Mouse (Mus musculus) spleen, adult 2 months (tissue): Measurements from ENCODE around the gene Arid1b. TPM values are rescaled to one million over a fixed set of nuclear protein-coding genes. Genes with fewer than 3 reads are reported as not detected.

Source experiments
- DNase-seq, 2 experiments: peaks; one replicate each; pipeline versions ENCODE4 v3.0.0 to v3.0.0-alpha.2; 2012 to 2021; ENCODE audit warnings: low spot score in 2 of 2, low read depth in 1 of 2
- H3K27ac ChIP-seq: fragments of 200-500 bp; 2 replicates; pipeline ENCODE4 v1.5.1; 2012; ENCODE audit warnings: low read length, inconsistent platforms; ENCODE audit not compliant: insufficient read depth
- H3K27me3 ChIP-seq: fragments of 200-500 bp; 2 replicates; pipeline ENCODE4 v1.6.1; 2012; ENCODE audit warnings: mild to moderate bottlenecking, moderate library complexity, low read length, inconsistent platforms; ENCODE audit not compliant: control insufficient read depth, insufficient read depth
- H3K36me3 ChIP-seq: fragments of 200-500 bp; 2 replicates; pipeline ENCODE4 v1.6.1; 2012; ENCODE audit warnings: mild to moderate bottlenecking, low read length, inconsistent platforms; ENCODE audit not compliant: control insufficient read depth, insufficient read depth
- H3K4me1 ChIP-seq: fragments of 200-500 bp; 2 replicates; pipeline ENCODE4 v1.6.1; 2011; ENCODE audit warnings: inconsistent platforms; ENCODE audit not compliant: control insufficient read depth, insufficient read depth, insufficient read length
- H3K4me3 ChIP-seq: fragments of 200-500 bp; 2 replicates; pipeline ENCODE4 v1.5.1; 2011; ENCODE audit warnings: mild to moderate bottlenecking, inconsistent platforms; ENCODE audit not compliant: insufficient read depth, insufficient read length; ENCODE audit errors: extremely low read depth
- CTCF ChIP-seq: fragments of 200-500 bp; IDR thresholded peaks from 2 replicates; pipeline ENCODE4 v1.5.1; 2011; ENCODE audit warnings: mild to moderate bottlenecking, inconsistent platforms; ENCODE audit not compliant: insufficient read depth, insufficient read length, insufficient replicate concordance; ENCODE audit errors: extremely low read depth
- POLR2A ChIP-seq: fragments of 200-500 bp; IDR thresholded peaks from 2 replicates; pipeline ENCODE4 v1.6.1; 2011; ENCODE audit warnings: low read depth, low read length, inconsistent platforms
- WGBS: fragments of 180-500 bp; shearing (Covaris S2); methylation state at CpG from one replicate; pipeline ENCODE4 v1.1.7; 2018; 5-methylcytosine and 5-hydroxymethylcytosine counted together
- polyA plus RNA-seq: library from polyadenylated mRNA; depleted of rRNA; stranded (reverse); fragments of >200 nt; gene quantifications from 2 replicates; pipeline ENCODE4 v1.2.3, GENCODE M21; 2012

Arid1b gene
- polyA plus RNA-seq, 1 experiment = 53.5 TPM

DNA sequence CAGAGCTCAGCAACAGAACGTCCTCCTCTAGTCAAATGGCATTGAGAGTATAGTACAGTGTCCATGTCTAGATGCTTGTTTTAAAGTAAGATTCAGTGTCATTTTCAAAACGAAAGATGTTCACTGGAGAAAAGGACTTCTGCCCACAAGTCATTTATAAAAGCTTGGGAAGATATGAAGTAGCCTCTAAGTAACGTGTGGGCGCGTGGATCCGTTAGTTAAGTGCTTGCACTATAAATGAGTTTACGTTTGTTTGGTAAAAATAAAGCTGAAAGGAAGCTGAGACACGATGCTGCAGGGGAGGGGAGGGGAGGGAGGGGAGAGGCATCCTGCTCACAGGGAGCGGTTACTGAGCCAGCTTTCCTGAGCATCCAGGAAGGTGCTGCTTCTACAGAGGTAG lies 293.5 kb downstream of the Arid1b start:
- TF ChIP-seq POLR2A (no peak), CTCF (no peak)
- Histone ChIP-seq H3K27me3 (no peaks in the 10 kb centered on the region), H3K4me3 (no peak overlapping the region), H3K27ac (no peak overlapping the region), H3K4me1 (no peaks in the 10 kb centered on the region; the same call in 1 of the 2 replicates), H3K36me3 (peaks cover 16% of the 10 kb centered on the region)
- DNase-seq = no peak
- 66% methylated on average over 9 of the region's 9 CpGs for WGBS

DNA sequence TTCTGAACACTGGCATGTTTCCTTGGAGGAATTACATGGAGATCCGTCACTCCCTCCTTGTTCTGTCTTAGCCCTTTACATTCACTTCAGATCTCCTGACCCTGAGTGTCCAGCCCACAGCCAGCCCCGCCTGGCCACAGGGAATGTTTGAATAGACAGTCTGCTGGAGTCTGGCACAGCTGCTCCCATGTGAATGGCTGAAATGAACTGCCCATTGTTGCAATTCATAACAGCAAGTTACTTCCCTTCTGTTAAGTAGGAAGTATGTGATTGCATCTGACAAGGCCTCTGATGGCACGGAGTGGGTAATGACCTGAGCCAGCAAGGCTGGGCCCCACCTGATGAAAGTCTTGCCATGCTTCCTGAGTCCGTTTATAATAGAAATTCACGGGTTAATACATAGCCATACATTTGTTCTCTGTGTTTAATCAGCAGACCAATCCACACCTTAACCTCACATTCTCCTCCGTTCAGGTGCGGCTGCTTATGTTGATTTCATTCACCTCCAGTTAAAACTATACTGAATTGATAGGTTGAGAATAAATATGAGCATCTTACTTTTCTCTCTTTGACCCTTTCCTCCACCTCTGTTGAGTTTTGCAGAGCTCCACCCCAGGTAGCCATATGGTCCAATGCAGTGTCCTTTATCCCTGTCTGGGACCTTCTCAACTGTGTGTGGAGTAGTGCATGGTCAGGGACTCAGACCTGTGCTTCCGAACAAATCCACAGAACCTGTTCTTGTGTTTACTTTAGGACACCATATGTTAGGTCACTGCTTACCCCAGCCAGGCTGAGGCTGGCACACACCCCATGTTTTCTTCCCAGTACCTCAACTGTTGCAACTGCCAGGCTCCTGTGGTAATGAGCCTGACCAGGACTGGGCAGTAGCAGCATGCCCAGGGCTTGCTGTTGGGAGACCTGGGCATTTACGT lies 299.8 kb downstream of the Arid1b start:
- 72% methylated on average over 9 of the region's 9 CpGs for WGBS
- peaks cover 19% of the 10 kb centered on the region; the same call in 1 of the 2 replicates for H3K4me1 ChIP-seq
- TF ChIP-seq POLR2A (no peak), CTCF (no peak)
- DNase-seq = no peak
- peak overlapping the region; percentile 70 for H3K27ac ChIP-seq
- H3K4me3 ChIP-seq = no peak overlapping the region
- no peaks in the 10 kb centered on the region for H3K27me3 ChIP-seq
- peaks cover 12% of the 10 kb centered on the region for H3K36me3 ChIP-seq

DNA sequence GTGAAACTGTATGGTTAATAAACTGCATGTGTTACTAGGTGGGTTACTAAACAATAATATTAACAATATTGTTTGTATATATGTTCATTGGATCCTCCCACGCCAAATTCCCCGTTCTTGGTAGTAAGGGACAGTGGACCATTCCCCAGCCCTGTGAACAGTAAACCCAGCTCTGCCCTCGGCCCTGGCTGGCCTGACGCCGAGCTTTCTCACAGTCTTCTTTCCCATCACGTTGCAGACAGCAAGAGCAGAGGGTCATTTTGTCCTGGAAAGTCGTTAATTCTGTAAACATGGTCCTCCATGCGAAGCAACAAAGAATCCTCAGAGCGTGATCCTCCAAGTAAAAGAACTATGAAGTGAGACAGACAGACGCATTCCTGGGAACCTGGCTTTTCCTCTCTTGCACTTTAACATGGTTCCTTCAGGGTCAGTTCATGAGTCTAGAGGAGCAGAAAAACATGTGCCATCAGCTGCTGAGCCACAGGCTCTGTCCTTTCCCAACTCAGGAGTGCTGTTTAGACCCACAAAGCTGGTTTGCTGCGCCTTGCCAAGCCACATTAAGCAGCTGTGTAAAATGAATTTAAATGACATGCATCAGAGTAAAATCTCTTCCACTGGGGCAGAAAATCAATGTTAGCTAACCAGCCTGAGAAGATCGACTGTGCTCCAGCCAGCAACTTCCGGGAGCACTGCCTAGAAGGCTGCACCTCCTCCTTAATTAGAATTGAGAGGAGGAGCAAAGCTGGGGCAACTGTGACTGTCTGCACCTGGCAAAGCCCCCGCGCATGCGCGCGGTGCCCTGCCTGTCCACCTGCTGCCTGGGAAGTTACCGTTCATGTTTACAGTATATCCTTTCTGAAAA lies 301.2 kb downstream of the Arid1b start:
- H3K4me1 ChIP-seq = peaks cover 28% of the 10 kb centered on the region; the same call in 1 of the 2 replicates
- no peaks in the 10 kb centered on the region for H3K27me3 ChIP-seq
- H3K27ac ChIP-seq = peak overlapping the region; percentile 79
- peaks cover 9% of the 10 kb centered on the region for H3K36me3 ChIP-seq
- peak overlapping the region; percentile 47; the same call in 1 of the 2 replicates for H3K4me3 ChIP-seq
- DNase-seq = peak; percentile 82 to 83
- TF ChIP-seq CTCF = no peak
- TF ChIP-seq POLR2A = no peak
- WGBS = 46% methylated on average over 19 of the region's 19 CpGs

DNA sequence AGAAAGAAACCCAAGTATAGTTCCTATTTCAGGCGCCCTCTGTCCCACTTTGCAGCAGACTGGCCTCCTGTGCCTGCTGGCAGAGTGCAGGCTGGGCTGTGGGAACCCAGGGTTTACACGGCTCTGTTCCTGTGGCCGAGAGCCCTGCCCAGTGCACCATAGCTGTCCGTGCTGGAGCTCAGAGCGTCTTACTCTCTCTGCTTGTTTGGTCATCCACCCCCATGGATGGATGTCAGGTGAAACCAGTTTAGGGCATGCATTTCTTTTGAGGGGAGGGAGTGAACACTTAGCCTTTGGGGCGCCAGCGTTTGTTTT lies 301.8 kb downstream of the Arid1b start:
- H3K4me3 ChIP-seq = peak overlapping the region; percentile 47; the same call in 1 of the 2 replicates
- peaks cover 28% of the 10 kb centered on the region; the same call in 1 of the 2 replicates for H3K4me1 ChIP-seq
- H3K27ac ChIP-seq = peak overlapping the region; percentile 79
- H3K27me3 ChIP-seq = no peaks in the 10 kb centered on the region
- WGBS = 34% methylated on average over 7 of the region's 7 CpGs
- no peak for DNase-seq
- TF ChIP-seq POLR2A = no peak
- no peak for TF ChIP-seq CTCF
- H3K36me3 ChIP-seq = peaks cover 9% of the 10 kb centered on the region

DNA sequence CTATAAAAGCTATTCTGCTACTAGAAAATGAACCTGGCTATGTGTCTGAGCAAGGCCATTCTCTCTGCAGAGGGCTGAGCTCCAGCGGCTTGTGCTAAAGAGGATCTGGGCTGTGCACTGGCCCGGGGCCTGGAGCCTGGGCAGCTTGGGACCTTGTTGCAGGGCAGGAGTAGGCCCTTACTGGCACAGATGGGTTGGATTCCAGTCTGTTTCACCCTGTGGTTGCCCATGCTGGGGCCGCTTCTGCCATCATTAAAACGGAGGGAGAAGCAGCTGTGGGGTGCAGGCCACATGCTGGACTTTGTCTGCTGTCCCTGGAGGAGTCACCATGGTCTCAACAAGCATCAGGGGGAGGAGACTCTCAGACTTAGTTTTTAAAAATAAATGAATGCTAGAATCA lies 303.4 kb downstream of the Arid1b start:
- Histone ChIP-seq H3K27me3 (no peaks in the 10 kb centered on the region), H3K4me3 (no peak overlapping the region), H3K27ac (no peak overlapping the region), H3K36me3 (peaks cover 3% of the 10 kb centered on the region; the same call in 1 of the 2 replicates), H3K4me1 (peaks cover 28% of the 10 kb centered on the region; the same call in 1 of the 2 replicates)
- TF ChIP-seq CTCF = no peak
- DNase-seq = no peak
- 77% methylated on average over 4 of the region's 4 CpGs for WGBS

DNA sequence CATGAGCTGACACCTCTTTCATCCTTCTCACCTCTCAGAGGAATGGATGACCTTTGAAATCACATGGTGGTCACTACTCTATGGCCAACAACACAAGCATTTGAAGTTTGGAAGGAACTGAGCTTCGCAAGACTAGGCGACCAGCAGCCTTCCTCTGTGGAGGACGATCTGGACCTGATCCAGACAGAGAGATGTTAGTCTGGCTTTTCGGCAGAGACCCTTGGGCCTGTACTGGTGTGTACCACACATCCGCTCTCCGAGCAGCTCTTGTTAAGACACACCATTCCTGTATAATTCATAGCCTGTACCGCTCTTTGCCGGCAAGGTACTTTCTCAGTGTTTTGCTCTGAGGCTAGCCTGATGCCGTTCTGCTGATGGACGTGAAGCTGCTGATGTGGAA lies 303.9 kb downstream of the Arid1b start:
- Histone ChIP-seq H3K36me3 (peaks cover 3% of the 10 kb centered on the region; the same call in 1 of the 2 replicates), H3K27ac (no peak overlapping the region), H3K4me1 (peaks cover 32% of the 10 kb centered on the region; the same call in 1 of the 2 replicates), H3K27me3 (no peaks in the 10 kb centered on the region), H3K4me3 (no peak overlapping the region)
- DNase-seq = no peak
- TF ChIP-seq CTCF (no peak), POLR2A (no peak)
- WGBS = 94% methylated on average over 10 of the region's 10 CpGs
